Mouse (Mus musculus): ENCODE measurements around the gene Kdm5d.

Kdm5d gene

DNA sequence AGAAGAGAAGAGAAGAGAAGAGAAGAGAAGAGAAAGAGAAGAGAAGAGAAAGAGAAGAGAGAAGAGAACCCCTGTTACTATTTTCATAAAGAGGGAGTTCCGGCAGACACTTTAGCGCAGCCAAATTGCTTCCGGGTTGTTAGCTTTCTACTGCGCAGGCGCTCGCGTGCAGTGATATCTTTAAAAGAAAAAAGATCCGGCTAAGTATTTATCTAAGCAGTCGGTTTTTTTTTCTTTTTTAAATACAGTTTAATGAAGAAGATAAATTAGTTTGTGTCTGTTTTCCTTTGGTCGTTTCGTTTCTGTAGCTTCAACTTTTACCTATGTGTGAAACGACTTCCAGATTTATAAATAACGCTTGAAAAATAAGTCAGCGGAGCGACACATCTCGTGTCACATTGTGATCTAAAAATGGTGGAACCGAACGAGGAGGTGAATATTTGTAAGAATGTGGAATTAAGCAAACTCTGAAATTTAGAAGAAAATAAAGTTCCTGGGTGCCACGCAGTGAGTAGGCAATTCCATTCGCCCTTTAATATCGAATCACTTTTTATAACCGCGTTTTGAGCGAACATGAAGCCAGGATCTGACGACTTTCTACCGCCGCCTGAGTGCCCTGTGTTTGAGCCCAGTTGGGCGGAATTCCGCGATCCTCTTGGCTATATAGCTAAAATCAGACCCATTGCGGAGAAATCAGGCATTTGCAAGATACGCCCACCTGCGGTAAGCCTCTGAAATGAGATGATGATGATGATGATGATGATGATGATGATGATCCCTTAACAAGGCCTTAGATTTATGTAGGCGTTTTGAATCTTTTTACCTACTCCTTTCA is at the start of gene Kdm5d:
Gene Kdm5d (plus strand): TSS at position 396 of the 835 bp plus-strand sequence.
- DNase-seq: no peak

DNA sequence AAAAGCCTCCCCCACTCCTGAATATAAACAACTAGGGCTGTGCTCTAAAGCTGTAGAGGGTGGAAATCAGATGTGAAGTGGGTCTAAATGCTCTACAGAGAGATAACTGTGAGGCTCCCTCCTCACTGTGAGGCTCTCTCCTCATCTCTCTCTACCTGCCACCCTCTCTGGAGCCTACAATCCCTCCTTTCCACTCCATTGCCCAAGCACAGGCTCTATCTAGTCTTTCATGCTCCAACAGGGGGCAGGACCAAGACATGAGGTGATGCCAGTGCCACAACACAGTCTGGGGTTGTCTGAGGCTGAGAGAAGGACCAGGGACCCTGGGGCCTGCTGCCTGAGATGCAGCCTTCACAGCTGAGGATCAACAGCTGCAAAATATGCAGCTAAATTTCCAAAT is 25.2 kb upstream of the Kdm5d start:
- DNase-seq: no peak

DNA sequence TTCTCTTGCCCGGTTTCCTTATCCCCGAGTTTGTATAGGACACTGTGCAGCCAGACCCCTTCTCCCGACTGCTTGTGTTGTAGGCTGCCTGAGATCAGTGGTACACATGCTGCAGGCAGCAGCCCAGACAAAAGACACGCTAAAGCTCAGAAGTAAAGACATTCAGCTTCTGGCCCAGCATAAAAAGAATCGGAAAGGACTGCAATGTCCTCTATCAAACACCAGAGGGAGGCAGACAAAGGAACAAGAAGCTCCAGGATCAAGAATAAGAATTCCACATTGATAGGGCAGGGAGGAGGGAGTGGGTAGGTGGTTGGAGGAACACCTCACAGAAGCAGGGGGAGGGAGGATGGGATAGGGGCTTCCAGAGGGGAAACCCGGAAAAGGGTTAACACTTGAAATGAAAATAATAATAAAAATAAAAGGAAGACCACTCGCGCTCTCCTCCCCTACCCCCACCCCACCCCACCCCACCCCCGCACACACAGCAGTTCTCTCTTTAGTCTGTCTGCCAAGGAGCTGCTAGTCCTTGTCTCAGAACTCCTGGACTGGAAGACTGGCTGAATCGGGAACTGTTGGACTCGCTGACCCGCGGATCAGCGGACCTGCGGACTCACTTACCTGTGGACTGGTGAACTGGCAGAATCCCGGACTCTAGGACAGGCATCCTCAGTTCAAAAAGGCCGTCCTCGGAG is 24.6 kb upstream of the Kdm5d start:
- no peak for DNase-seq
